Mouse (Mus musculus): ENCODE results near the gene Fscn2. TPM values are rescaled to one million over a fixed set of nuclear protein-coding genes. Genes with fewer than 3 reads are reported as not detected.
A peak's percentile ranks its signal among the peaks of the same experiment; 100 is the strongest.

Fscn2 gene
- total RNA-seq (2021): not detected
- 0.15 and 0.21 TPM in 2 replicates for polyA plus RNA-seq (2012; rRNA removed)
- long read RNA-seq: 0 reads

DNA sequence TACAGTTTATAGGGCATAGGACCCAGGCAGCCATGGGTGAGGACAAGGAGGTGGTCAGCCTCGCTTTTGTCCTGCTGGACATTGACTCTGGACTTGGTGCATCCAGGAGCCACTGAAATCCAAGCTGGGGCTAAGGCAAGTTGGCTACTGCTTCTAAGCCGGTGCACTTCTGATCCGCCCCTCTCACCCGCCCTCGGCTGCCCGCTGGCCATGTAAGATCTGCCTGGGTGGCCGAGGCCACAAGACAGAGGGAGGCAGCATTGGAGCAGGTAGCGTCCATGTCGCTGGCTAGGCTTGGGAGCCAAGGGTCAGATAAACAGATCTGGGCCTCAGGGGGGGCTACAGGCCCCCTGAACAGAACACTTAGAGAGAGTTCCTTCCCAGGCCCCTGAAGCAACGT is at the start of gene Fscn2:
TSS of gene Fscn2 (plus strand) at position 240 of the 400 bp plus-strand sequence.
- H3K27me3 ChIP-seq (ENCODE audit: control insufficient read depth, insufficient read depth, low read length): no peaks in the 10 kb centered on the region
- H3K79me2 ChIP-seq (replicated peaks; ENCODE audit: control insufficient read depth, insufficient read depth, low read length): no peaks in the 10 kb centered on the region
- intact Hi-C loops (cut with DNase I): no loop called here
- H3K27ac ChIP-seq: no peak within 1 kb of the TSS
- no peaks in the 10 kb centered on the region for H3K36me3 ChIP-seq (ENCODE audit: control insufficient read depth, insufficient read depth, low read length)
- no peak within 1 kb of the TSS for H3K4me3 ChIP-seq
- WGBS: 94% methylated on average over 10 of the region's 10 CpGs
- no peak within 1 kb of the TSS for H3K9ac ChIP-seq (ENCODE audit: low read depth, low read length)
- TF ChIP-seq EP300 (IDR thresholded peaks at IDR 0.05; ENCODE audit: insufficient read depth, low read depth, low read length) (no peak), POLR2A (IDR thresholded peaks at IDR 0.05; ENCODE audit: insufficient read depth, low read depth, low read length) (no peak), CTCF (IDR thresholded peaks at IDR 0.05) (no peak)
- DNase-seq: no peak
- peaks cover 4% of the 10 kb centered on the region for H3K4me1 ChIP-seq (ENCODE audit: control insufficient read depth, insufficient read depth, low read length)

GRCm38 (mm10) chr11:120311561-120311960 is 49.8 kb upstream of the Fscn2 start:
- TF ChIP-seq CTCF (IDR thresholded peaks at IDR 0.05) (no peak), POLR2A (IDR thresholded peaks at IDR 0.05; ENCODE audit: insufficient read depth, low read depth, low read length) (no peak)

GRCm38 (mm10) chr11:120312069-120312468 is 49.3 kb upstream of the Fscn2 start:
- Histone ChIP-seq H3K36me3 (ENCODE audit: control insufficient read depth, insufficient read depth, low read length) (no peaks in the 10 kb centered on the region), H3K9ac (ENCODE audit: low read depth, low read length) (no peak overlapping the region), H3K27me3 (ENCODE audit: control insufficient read depth, insufficient read depth, low read length) (no peaks in the 10 kb centered on the region), H3K4me3 (no peak overlapping the region), H3K4me1 (ENCODE audit: control insufficient read depth, insufficient read depth, low read length) (peaks cover 7% of the 10 kb centered on the region), H3K27ac (no peak overlapping the region), H3K79me2 (replicated peaks; ENCODE audit: control insufficient read depth, insufficient read depth, low read length) (no peaks in the 10 kb centered on the region)
- intact Hi-C loops (cut with DNase I): no loop called here
- 96% methylated on average over 6 of the region's 6 CpGs for WGBS
- TF ChIP-seq CTCF (IDR thresholded peaks at IDR 0.05): no peak
- TF ChIP-seq POLR2A (IDR thresholded peaks at IDR 0.05; ENCODE audit: insufficient read depth, low read depth, low read length): no peak
- TF ChIP-seq EP300 (IDR thresholded peaks at IDR 0.05; ENCODE audit: insufficient read depth, low read depth, low read length): no peak
- no peak for DNase-seq

More at GRCm38 (mm10) chr11:120311561-120311960, 49.8 kb upstream of the Fscn2 start:
- DNase-seq: peak in 1 of 2 experiments; percentile 21
- no peaks in the 10 kb centered on the region for H3K27me3 ChIP-seq (ENCODE audit: control insufficient read depth, insufficient read depth, low read length)
- H3K36me3 ChIP-seq (ENCODE audit: control insufficient read depth, insufficient read depth, low read length): no peaks in the 10 kb centered on the region
- WGBS: 75% methylated on average over 10 of the region's 10 CpGs
- peaks cover 6% of the 10 kb centered on the region for H3K4me1 ChIP-seq (ENCODE audit: control insufficient read depth, insufficient read depth, low read length)
- intact Hi-C loops (cut with DNase I): no loop called here
- no peaks in the 10 kb centered on the region for H3K79me2 ChIP-seq (replicated peaks; ENCODE audit: control insufficient read depth, insufficient read depth, low read length)
- no peak overlapping the region for H3K27ac ChIP-seq
- no peak overlapping the region for H3K9ac ChIP-seq (ENCODE audit: low read depth, low read length)
- no peak overlapping the region for H3K4me3 ChIP-seq

- Histone ChIP-seq H3K4me3 (no peak overlapping the region), H3K4me1 (ENCODE audit: control insufficient read depth, insufficient read depth, low read length) (peaks cover 3% of the 10 kb centered on the region), H3K27me3 (ENCODE audit: control insufficient read depth, insufficient read depth, low read length) (no peaks in the 10 kb centered on the region), H3K27ac (no peak overlapping the region), H3K36me3 (ENCODE audit: control insufficient read depth, insufficient read depth, low read length) (no peaks in the 10 kb centered on the region), H3K9ac (ENCODE audit: low read depth, low read length) (no peak overlapping the region), H3K79me2 (replicated peaks; ENCODE audit: control insufficient read depth, insufficient read depth, low read length) (no peaks in the 10 kb centered on the region)
- TF ChIP-seq POLR2A (IDR thresholded peaks at IDR 0.05; ENCODE audit: insufficient read depth, low read depth, low read length): no peak
- TF ChIP-seq EP300 (IDR thresholded peaks at IDR 0.05; ENCODE audit: insufficient read depth, low read depth, low read length): no peak
- no peak for TF ChIP-seq CTCF (IDR thresholded peaks at IDR 0.05)
- intact Hi-C loops (cut with DNase I): no loop called here
- 58% methylated on average over 6 of the region's 6 CpGs for WGBS
- DNase-seq: no peak
These were observed 47.2 kb upstream of the Fscn2 start for GRCm38 (mm10) chr11:120313906-120314685.

GRCm38 (mm10) chr11:120314721-120315415 is 46.5 kb upstream of the Fscn2 start:
- Histone ChIP-seq H3K27ac (no peak overlapping the region), H3K27me3 (ENCODE audit: control insufficient read depth, insufficient read depth, low read length) (no peaks in the 10 kb centered on the region), H3K79me2 (replicated peaks; ENCODE audit: control insufficient read depth, insufficient read depth, low read length) (no peaks in the 10 kb centered on the region), H3K4me3 (no peak overlapping the region), H3K9ac (ENCODE audit: low read depth, low read length) (no peak overlapping the region), H3K36me3 (ENCODE audit: control insufficient read depth, insufficient read depth, low read length) (no peaks in the 10 kb centered on the region), H3K4me1 (ENCODE audit: control insufficient read depth, insufficient read depth, low read length) (peaks cover 3% of the 10 kb centered on the region)
- 64% methylated on average over 16 of the region's 16 CpGs for WGBS
- no peak for TF ChIP-seq CTCF (IDR thresholded peaks at IDR 0.05)
- TF ChIP-seq POLR2A (IDR thresholded peaks at IDR 0.05; ENCODE audit: insufficient read depth, low read depth, low read length): no peak
- TF ChIP-seq EP300 (IDR thresholded peaks at IDR 0.05; ENCODE audit: insufficient read depth, low read depth, low read length): no peak
- no peak for DNase-seq
- intact Hi-C loops (cut with DNase I): no loop called here

- no peak for TF ChIP-seq CTCF (IDR thresholded peaks at IDR 0.05)
- TF ChIP-seq POLR2A (IDR thresholded peaks at IDR 0.05; ENCODE audit: insufficient read depth, low read depth, low read length): no peak
- TF ChIP-seq EP300 (IDR thresholded peaks at IDR 0.05; ENCODE audit: insufficient read depth, low read depth, low read length): no peak
- Histone ChIP-seq H3K4me3 (no peak overlapping the region; the same call in 1 of the 2 replicates), H3K27ac (peak overlapping the region; percentile 31), H3K4me1 (ENCODE audit: control insufficient read depth, insufficient read depth, low read length) (peaks cover 3% of the 10 kb centered on the region), H3K9ac (ENCODE audit: low read depth, low read length) (no peak overlapping the region), H3K27me3 (ENCODE audit: control insufficient read depth, insufficient read depth, low read length) (no peaks in the 10 kb centered on the region), H3K79me2 (replicated peaks; ENCODE audit: control insufficient read depth, insufficient read depth, low read length) (no peaks in the 10 kb centered on the region), H3K36me3 (ENCODE audit: control insufficient read depth, insufficient read depth, low read length) (no peaks in the 10 kb centered on the region)
- WGBS: 43% methylated on average over 4 of the region's 4 CpGs
- no peak for DNase-seq
- intact Hi-C loops (cut with DNase I): no loop called here
These were observed 45.9 kb upstream of the Fscn2 start for GRCm38 (mm10) chr11:120315416-120315761.

Data from heart, adult 2 months (tissue).